Mouse (Mus musculus) spleen, adult 2 months (tissue): ENCODE results near the gene Mapk10.

Experiments used
- CTCF ChIP-seq: fragments of 200-500 bp; IDR thresholded peaks from 2 replicates; pipeline ENCODE4 v1.5.1; 2011; ENCODE audit warnings: mild to moderate bottlenecking, inconsistent platforms; ENCODE audit not compliant: insufficient read depth, insufficient read length, insufficient replicate concordance; ENCODE audit errors: extremely low read depth
- POLR2A ChIP-seq: fragments of 200-500 bp; IDR thresholded peaks from 2 replicates; pipeline ENCODE4 v1.6.1; 2011; ENCODE audit warnings: low read depth, low read length, inconsistent platforms

GRCm38 (mm10) chr5:103171207-103171606 is 39.9 kb downstream of the Mapk10 start:
- no peak for TF ChIP-seq CTCF
- no peak for TF ChIP-seq POLR2A
